Mouse (Mus musculus) forebrain, embryonic 16.5 days (tissue): ENCODE data around the gene 1700007K13Rik. TPM values are rescaled to one million over a fixed set of nuclear protein-coding genes. Genes with fewer than 3 reads are reported as not detected.

Experiments
- ATAC-seq: fragments of 200-750 bp; cut with Nextera tagmentation; 2 replicates; pipeline ENCODE4 v1.8.0; 2017; ENCODE audit warnings: mild to moderate bottlenecking, moderate library complexity
- H3K27ac ChIP-seq: fragments of 300-500 bp; sonication (generic); 2 replicates; pipeline ENCODE4 v1.5.1; 2014; ENCODE audit warnings: low read length, control low read depth
- H3K27me3 ChIP-seq: fragments of 300-500 bp; sonication (generic); replicated peaks from 2 replicates; pipeline ENCODE4 v1.6.1; 2014; ENCODE audit warnings: low read length; ENCODE audit not compliant: control insufficient read depth, insufficient read depth
- H3K36me3 ChIP-seq: fragments of 300-500 bp; sonication (generic); 2 replicates; pipeline ENCODE4 v1.6.1; 2014; ENCODE audit not compliant: control insufficient read depth, insufficient read depth
- H3K4me1 ChIP-seq: fragments of 300-500 bp; sonication (generic); replicated peaks from 2 replicates; pipeline ENCODE4 v1.6.1; 2014; ENCODE audit warnings: low read length; ENCODE audit not compliant: control insufficient read depth, insufficient read depth
- H3K4me2 ChIP-seq: fragments of 300-500 bp; sonication (generic); 2 replicates; pipeline ENCODE4 v1.6.1; 2014; ENCODE audit warnings: mild to moderate bottlenecking, low read length, control low read depth
- H3K4me3 ChIP-seq: fragments of 300-500 bp; sonication (generic); replicated peaks from 2 replicates; pipeline ENCODE4 v1.5.1; 2014; ENCODE audit warnings: mild to moderate bottlenecking, low read length, control low read depth
- H3K9ac ChIP-seq: fragments of 300-500 bp; sonication (generic); replicated peaks from 2 replicates; pipeline ENCODE4 v1.6.1; 2014; ENCODE audit warnings: low read depth, low read length, control low read depth
- H3K9me3 ChIP-seq: fragments of 300-500 bp; sonication (generic); 2 replicates; pipeline ENCODE4 v1.6.1; 2016; ENCODE audit warnings: low read length; ENCODE audit not compliant: control insufficient read depth
- WGBS: fragments of 180-500 bp; shearing (Covaris S2); extraction: QIAGEN DNeasy Blood & Tissue Kit; methylation state at CpG from one replicate; pipeline ENCODE4 v1.1.7; 2014; 5-methylcytosine and 5-hydroxymethylcytosine counted together
- polyA plus RNA-seq: library from polyadenylated mRNA; unstranded; fragments of >200 nt; fragmentation: Nextera tagmentation; extraction: Ambion mirVana; gene quantifications from 2 replicates; pipeline ENCODE4 v1.2.1, GENCODE M21; 2015

1700007K13Rik gene
- polyA plus RNA-seq, 1 experiment from 2014 or later, result 1.2 TPM

DNA sequence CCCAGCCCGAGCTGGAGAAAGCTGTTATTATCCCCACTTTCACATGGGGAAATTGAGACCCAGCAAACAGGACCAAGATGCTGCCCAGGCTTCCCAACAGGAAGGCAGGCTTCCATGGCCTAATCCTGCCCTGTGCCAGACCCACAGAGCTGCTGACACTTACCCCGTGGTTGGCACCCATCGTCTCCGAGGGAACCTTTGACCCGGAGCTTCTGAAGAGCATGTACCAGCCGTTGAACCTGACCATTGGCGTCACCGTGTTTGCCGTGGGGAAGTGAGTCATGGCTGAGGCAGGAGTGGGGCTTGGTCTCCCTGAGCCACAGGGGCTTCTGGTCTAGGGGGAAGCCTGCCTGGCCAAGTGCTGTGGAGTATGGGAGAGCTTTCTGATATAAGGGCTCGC is 36.9 kb upstream of the 1700007K13Rik start:
- no peak overlapping the region for H3K27ac ChIP-seq
- no peaks in the 10 kb centered on the region for H3K9me3 ChIP-seq
- H3K36me3 ChIP-seq, result no peaks in the 10 kb centered on the region
- 86% methylated on average over 10 of the region's 10 CpGs for WGBS
- no peak overlapping the region for H3K4me3 ChIP-seq
- no peak for ATAC-seq
- H3K4me1 ChIP-seq, result no peaks in the 10 kb centered on the region
- no peak overlapping the region for H3K9ac ChIP-seq
- no peaks in the 10 kb centered on the region for H3K27me3 ChIP-seq
- no peak overlapping the region for H3K4me2 ChIP-seq

- Histone ChIP-seq H3K4me2 (no peak overlapping the region), H3K4me3 (no peak overlapping the region), H3K9ac (no peak overlapping the region), H3K4me1 (no peaks in the 10 kb centered on the region), H3K27ac (no peak overlapping the region), H3K27me3 (no peaks in the 10 kb centered on the region), H3K36me3 (no peaks in the 10 kb centered on the region), H3K9me3 (no peaks in the 10 kb centered on the region)
- 92% methylated on average over 4 of the region's 4 CpGs for WGBS
- ATAC-seq, result no peak
Observed at GRCm38 (mm10) chr2:28498431-28498830, 32.3 kb upstream of the 1700007K13Rik start.

GRCm38 (mm10) chr2:28497561-28497960 is 31.4 kb upstream of the 1700007K13Rik start:
- ATAC-seq, result no peak
- Histone ChIP-seq H3K4me2 (no peak overlapping the region), H3K9ac (no peak overlapping the region), H3K27ac (no peak overlapping the region), H3K4me3 (no peak overlapping the region), H3K27me3 (no peaks in the 10 kb centered on the region), H3K4me1 (no peaks in the 10 kb centered on the region), H3K36me3 (no peaks in the 10 kb centered on the region), H3K9me3 (no peaks in the 10 kb centered on the region)
- WGBS, result 80% methylated on average over 5 of the region's 5 CpGs

DNA sequence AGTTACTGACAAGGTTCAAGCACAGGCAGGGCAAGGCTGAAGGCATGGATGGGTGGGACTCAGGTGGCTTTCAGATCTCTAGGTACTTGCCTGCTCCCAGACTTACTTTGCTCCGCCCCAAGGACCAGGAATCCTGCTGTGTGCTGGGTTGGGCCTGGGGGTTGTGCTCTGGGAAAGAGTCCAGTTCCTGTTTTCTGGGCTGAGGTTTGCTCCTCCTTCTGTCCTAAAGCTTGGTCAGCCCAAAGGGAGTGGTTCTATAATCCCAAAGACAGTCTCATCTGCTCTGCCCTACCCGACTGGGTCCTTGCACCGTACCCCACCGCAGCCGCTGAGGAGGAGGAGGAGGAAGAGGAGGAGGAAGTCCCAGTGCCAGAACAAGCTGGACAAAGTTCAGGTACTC is 30.5 kb upstream of the 1700007K13Rik start, which contains the start of gene Gbgt1:
Gene Gbgt1, plus strand, starts transcription at position 221 of the 400 bp plus-strand sequence.
- Histone ChIP-seq H3K9ac (no peak within 1 kb of the TSS), H3K27me3 (no peaks in the 10 kb centered on the region), H3K36me3 (no peaks in the 10 kb centered on the region), H3K4me1 (no peaks in the 10 kb centered on the region), H3K27ac (no peak within 1 kb of the TSS), H3K4me3 (no peak within 1 kb of the TSS), H3K4me2 (no peak within 1 kb of the TSS), H3K9me3 (no peaks in the 10 kb centered on the region)
- no peak for ATAC-seq
- WGBS, result 80% methylated on average over 5 of the region's 5 CpGs

GRCm38 (mm10) chr2:28495801-28496595 is 29.9 kb upstream of the 1700007K13Rik start:
- no peak for ATAC-seq
- no peak overlapping the region for H3K4me3 ChIP-seq
- no peak overlapping the region for H3K27ac ChIP-seq
- 89% methylated on average over 16 of the region's 16 CpGs for WGBS
- H3K27me3 ChIP-seq, result no peaks in the 10 kb centered on the region
- H3K36me3 ChIP-seq, result no peaks in the 10 kb centered on the region
- H3K4me2 ChIP-seq, result no peak overlapping the region
- no peak overlapping the region for H3K9ac ChIP-seq
- H3K4me1 ChIP-seq, result no peaks in the 10 kb centered on the region
- no peaks in the 10 kb centered on the region for H3K9me3 ChIP-seq

DNA sequence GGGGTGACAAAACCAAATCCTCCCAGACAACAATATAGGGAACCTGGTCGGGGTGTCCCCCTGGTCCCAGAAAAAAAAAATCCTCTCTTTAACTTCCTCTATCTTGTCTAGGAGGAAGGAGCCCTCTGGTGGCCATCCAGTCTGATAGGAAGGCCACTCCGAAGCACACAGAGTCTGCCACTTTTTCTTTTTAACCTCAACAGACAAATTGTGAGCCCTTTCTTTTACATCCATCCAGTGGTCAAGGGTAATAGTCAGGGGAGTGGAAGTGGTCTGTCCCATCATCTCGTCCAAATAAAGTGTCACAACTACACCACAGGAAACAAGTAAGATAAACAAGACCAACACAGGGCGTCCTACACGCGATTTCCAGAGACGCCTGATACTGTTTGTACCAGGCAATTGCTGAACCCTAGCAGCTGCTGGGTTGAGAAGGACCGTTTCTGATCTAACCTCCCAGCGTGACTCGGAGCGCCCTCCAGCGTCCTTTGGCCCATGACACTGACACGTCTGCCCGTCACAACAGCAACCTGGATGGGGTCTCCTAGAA is 29.1 kb upstream of the 1700007K13Rik start:
- ATAC-seq, result no peak
- Histone ChIP-seq H3K9ac (no peak overlapping the region), H3K27ac (no peak overlapping the region), H3K36me3 (no peaks in the 10 kb centered on the region), H3K27me3 (no peaks in the 10 kb centered on the region), H3K4me3 (no peak overlapping the region), H3K4me2 (no peak overlapping the region), H3K4me1 (no peaks in the 10 kb centered on the region), H3K9me3 (no peaks in the 10 kb centered on the region)
- WGBS, result 85% methylated on average over 14 of the region's 14 CpGs

DNA sequence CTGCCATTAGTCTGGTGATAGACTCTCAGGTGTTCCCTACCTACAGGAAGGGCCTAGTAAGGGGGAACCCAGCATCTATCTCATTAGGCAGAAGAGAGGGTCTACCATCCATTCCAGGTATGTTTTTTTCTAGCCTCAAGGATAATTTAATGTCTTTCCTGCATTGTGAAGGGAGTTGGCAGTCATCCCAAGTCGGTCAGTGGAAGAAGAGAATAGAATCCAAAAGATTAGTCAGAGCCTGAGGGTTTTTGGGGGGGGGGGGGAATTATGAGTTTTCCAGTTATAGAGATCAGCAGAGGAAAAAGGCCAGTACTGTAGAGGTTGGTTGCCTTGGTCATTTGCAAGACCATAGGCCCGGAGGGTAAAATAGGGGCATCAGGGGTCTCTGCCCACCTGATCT is 28.4 kb upstream of the 1700007K13Rik start:
- H3K4me3 ChIP-seq, result no peak overlapping the region
- no peak overlapping the region for H3K9ac ChIP-seq
- no peaks in the 10 kb centered on the region for H3K4me1 ChIP-seq
- no peaks in the 10 kb centered on the region for H3K27me3 ChIP-seq
- H3K36me3 ChIP-seq, result no peaks in the 10 kb centered on the region
- H3K27ac ChIP-seq, result no peak overlapping the region
- ATAC-seq, result no peak
- no peaks in the 10 kb centered on the region for H3K9me3 ChIP-seq
- no peak overlapping the region for H3K4me2 ChIP-seq
- WGBS, result 76% methylated on average over 2 of the region's 2 CpGs

DNA sequence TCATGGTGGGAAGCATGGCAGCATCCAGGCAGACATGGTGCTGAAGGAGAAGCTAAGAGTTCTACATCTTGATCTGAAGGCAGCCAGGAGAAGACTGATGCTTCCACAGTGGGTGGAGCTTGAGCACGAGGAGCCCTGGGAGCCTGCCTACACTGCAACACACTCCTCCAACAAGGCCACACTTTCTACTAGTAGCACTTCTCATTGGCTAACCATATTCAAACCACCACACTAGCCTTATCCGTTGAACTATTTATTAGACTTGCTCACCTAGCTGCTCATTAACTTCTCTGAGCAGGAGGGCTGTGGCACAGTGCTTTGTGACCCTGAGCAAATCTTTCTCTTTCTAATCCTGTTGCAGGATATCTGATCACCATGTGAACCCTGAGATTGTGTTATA is 17.7 kb upstream of the 1700007K13Rik start:
- Histone ChIP-seq H3K36me3 (no peaks in the 10 kb centered on the region), H3K9ac (no peak overlapping the region), H3K4me1 (no peaks in the 10 kb centered on the region), H3K9me3 (no peaks in the 10 kb centered on the region), H3K27me3 (no peaks in the 10 kb centered on the region), H3K4me3 (no peak overlapping the region), H3K27ac (no peak overlapping the region), H3K4me2 (no peak overlapping the region)
- WGBS, result 86% methylated on average over 2 of the region's 2 CpGs
- ATAC-seq, result no peak

- H3K4me3 ChIP-seq, result no peak overlapping the region
- H3K27me3 ChIP-seq, result no peaks in the 10 kb centered on the region
- H3K9me3 ChIP-seq, result no peaks in the 10 kb centered on the region
- H3K27ac ChIP-seq, result no peak overlapping the region
- no peaks in the 10 kb centered on the region for H3K4me1 ChIP-seq
- ATAC-seq, result no peak
- H3K4me2 ChIP-seq, result no peak overlapping the region
- no peaks in the 10 kb centered on the region for H3K36me3 ChIP-seq
- H3K9ac ChIP-seq, result no peak overlapping the region
- WGBS, result 83% methylated on average over 20 of the region's 20 CpGs
Observed at GRCm38 (mm10) chr2:28479208-28480204, 13.4 kb upstream of the 1700007K13Rik start.
